Mouse (Mus musculus) CD4-positive, CD25-positive, alpha-beta regulatory T cell, adult 9 weeks (primary cell): ENCODE results near the gene Adamts10. TPM values are rescaled to one million over a fixed set of nuclear protein-coding genes. Genes with fewer than 3 reads are reported as not detected.

Experiments
- polyA plus RNA-seq: library from polyadenylated mRNA; unstranded; fragments of 100-300 nt; shearing (Covaris generic); gene quantifications from one replicate; pipeline ENCODE4 v1.2.1, GENCODE M21; 2017

The Adamts10 gene
- polyA plus RNA-seq = 134 TPM

DNA sequence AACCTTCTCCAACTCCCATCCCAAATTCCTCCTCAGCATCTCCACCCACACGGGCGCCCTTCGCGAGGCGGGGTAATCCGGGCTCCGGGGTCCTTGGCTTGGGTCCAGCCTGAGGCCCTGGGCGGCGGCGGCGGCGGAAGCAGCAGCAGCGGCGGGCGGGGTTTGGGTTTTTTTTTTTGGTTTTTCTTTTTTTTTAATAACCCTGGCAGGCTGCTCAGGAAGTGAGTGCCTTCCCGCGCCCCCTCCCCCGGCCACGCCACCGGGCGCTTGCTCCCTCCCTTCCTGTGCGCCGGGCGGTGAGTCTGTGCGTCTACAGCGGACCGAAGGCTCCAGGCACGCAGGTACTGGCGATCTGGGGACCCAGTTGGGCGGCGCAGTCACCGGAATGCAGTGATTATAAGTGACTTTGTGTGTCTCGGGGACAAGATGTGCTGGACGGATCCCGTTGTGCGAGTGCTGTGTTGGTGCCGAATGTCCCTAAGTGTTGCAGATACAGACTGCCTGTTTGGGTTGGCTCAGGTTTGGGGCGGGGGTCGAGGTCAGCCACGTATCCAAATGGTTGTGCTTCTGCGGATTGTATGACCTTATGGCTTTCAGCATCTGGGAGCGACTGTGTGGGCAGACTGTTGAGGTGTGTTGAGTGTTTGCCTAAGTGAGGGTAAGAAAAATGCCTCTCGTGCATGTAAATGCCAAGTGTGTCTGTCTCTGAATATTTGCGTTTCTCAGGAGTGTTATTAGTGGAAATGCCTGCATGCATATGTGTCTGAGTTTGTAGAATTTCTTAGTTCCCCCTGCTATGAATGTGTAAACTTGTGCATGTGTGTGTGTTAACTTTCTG lies at the start of gene Adamts10:
TSS of gene Adamts10 (plus strand) at position 287 of the 838 bp plus-strand sequence.

DNA sequence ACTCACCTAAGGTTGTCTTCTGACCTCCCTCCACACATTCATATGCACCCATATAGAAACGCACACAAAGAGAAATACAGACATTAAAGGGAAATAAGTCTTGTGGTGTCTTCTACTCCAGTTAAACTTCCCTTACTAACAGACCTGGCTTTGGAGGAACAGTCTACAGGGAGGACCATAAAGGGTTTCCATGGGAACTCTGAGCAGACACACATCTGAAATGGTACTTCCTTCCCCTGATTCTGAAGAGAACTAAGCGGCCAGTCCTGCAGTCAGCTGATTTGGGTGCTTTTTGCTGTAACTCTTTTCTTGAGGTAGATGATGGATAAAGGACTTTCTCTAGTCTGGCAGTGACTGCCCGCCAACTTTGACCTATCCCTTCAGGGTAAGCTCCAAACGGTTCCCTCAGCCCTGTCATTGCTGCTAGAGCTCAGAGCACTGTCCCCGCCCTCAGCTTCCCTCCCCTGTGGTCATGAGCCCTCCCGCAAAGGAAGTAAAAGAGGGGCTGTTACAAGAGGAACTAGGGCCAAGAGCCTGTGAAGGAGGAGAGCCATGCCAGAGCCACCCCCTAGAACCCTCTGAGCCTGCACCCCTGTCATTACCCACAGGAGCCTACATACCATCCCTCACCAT lies 31.3 kb downstream of the Adamts10 start, which contains the start of gene Myo1f:
TSS of gene Myo1f (plus strand) at position 485 of the 633 bp plus-strand sequence.

Other genes starting within 250 kb of the Adamts10 start
- gene Zfp955b, start 234.7 kb upstream of the Adamts10 start, polyA plus RNA-seq = 11.3 TPM
- gene Zfp81, start 165.3 kb upstream of the Adamts10 start, polyA plus RNA-seq = 13.8 TPM
- 9.4 TPM for gene Zfp101, start 129.6 kb upstream of the Adamts10 start, polyA plus RNA-seq
- not detected for gene Actl9, start 91.3 kb upstream of the Adamts10 start, polyA plus RNA-seq
- gene Myo1f, start 31.5 kb downstream of the Adamts10 start, polyA plus RNA-seq = 63.4 TPM
- 82.5 TPM for gene Zfp414, start 104.9 kb downstream of the Adamts10 start, polyA plus RNA-seq
- gene Pram1, start 113.9 kb downstream of the Adamts10 start, polyA plus RNA-seq = 2.5 TPM
- gene Hnrnpm, start 162.7 kb downstream of the Adamts10 start, polyA plus RNA-seq = 352 TPM
- gene March2, start 194.5 kb downstream of the Adamts10 start, polyA plus RNA-seq = 33.3 TPM
- gene Rab11b, start 236.3 kb downstream of the Adamts10 start, polyA plus RNA-seq = 331 TPM